Mouse (Mus musculus): ENCODE measurements around the gene Mpp1. TPM values are rescaled to one million over a fixed set of nuclear protein-coding genes. Genes with fewer than 3 reads are reported as not detected.
A peak's percentile ranks its signal among the peaks of the same experiment; 100 is the strongest.

The Mpp1 gene
- polyA plus RNA-seq, 1 experiment from 2014 or later = 69.6 TPM

- no peaks in the 10 kb centered on the region for H3K4me1 ChIP-seq (ENCODE audit: insufficient read depth)
- H3K36me3 ChIP-seq (ENCODE audit: insufficient read depth) = no peaks in the 10 kb centered on the region
- ATAC-seq (ENCODE audit: insufficient read depth) (no peak), DNase-seq (no peak)
- H3K27ac ChIP-seq (ENCODE audit: low read depth) = no peak overlapping the region
- H3K4me2 ChIP-seq = no peak overlapping the region
- no peaks in the 10 kb centered on the region for H3K27me3 ChIP-seq (ENCODE audit: insufficient read depth, low read length)
- no peaks in the 10 kb centered on the region for H3K9me3 ChIP-seq (ENCODE audit: low read depth, low read length)
- H3K9ac ChIP-seq = no peak overlapping the region
- no peak overlapping the region for H3K4me3 ChIP-seq (ENCODE audit: low read depth, low read length)
- no peak for TF ChIP-seq CTCF (IDR thresholded peaks at IDR 0.05; ENCODE audit: low read depth)
- 88% methylated on average over 2 of the region's 2 CpGs for WGBS
Observed at GRCm38 (mm10) chrX:75138182-75138581, 7.4 kb upstream of the Mpp1 start.

GRCm38 (mm10) chrX:75137729-75138128 is 6.9 kb upstream of the Mpp1 start:
- H3K4me1 ChIP-seq (ENCODE audit: insufficient read depth) = no peaks in the 10 kb centered on the region
- DNase-seq (no peak), ATAC-seq (ENCODE audit: insufficient read depth) (no peak)
- H3K4me2 ChIP-seq = no peak overlapping the region
- 72% methylated on average over 2 of the region's 2 CpGs for WGBS
- no peak for TF ChIP-seq CTCF (IDR thresholded peaks at IDR 0.05; ENCODE audit: low read depth)
- H3K9me3 ChIP-seq (ENCODE audit: low read depth, low read length) = no peaks in the 10 kb centered on the region
- no peaks in the 10 kb centered on the region for H3K27me3 ChIP-seq (ENCODE audit: insufficient read depth, low read length)
- H3K9ac ChIP-seq = no peak overlapping the region
- H3K36me3 ChIP-seq (ENCODE audit: insufficient read depth) = no peaks in the 10 kb centered on the region
- H3K4me3 ChIP-seq (ENCODE audit: low read depth, low read length) = no peak overlapping the region
- no peak overlapping the region for H3K27ac ChIP-seq (ENCODE audit: low read depth)

GRCm38 (mm10) chrX:75136938-75137337 is 6.1 kb upstream of the Mpp1 start:
- H3K27me3 ChIP-seq (ENCODE audit: insufficient read depth, low read length) = no peaks in the 10 kb centered on the region
- no peak for ATAC-seq (ENCODE audit: insufficient read depth)
- H3K9me3 ChIP-seq (ENCODE audit: low read depth, low read length) = no peaks in the 10 kb centered on the region
- no peak for DNase-seq
- H3K4me3 ChIP-seq (ENCODE audit: low read depth, low read length) = no peak overlapping the region
- H3K27ac ChIP-seq (ENCODE audit: low read depth) = no peak overlapping the region
- no peaks in the 10 kb centered on the region for H3K36me3 ChIP-seq (ENCODE audit: insufficient read depth)
- no peaks in the 10 kb centered on the region for H3K4me1 ChIP-seq (ENCODE audit: insufficient read depth)
- H3K9ac ChIP-seq = no peak overlapping the region
- TF ChIP-seq CTCF (IDR thresholded peaks at IDR 0.05; ENCODE audit: low read depth) = no peak
- no peak overlapping the region for H3K4me2 ChIP-seq

GRCm38 (mm10) chrX:75129474-75129873 is 1.3 kb downstream of the Mpp1 start:
- 50% methylated on average over 2 of the region's 2 CpGs for WGBS
- Histone ChIP-seq H3K9me3 (ENCODE audit: low read depth, low read length) (no peaks in the 10 kb centered on the region), H3K36me3 (ENCODE audit: insufficient read depth) (peaks cover 9% of the 10 kb centered on the region), H3K27ac (ENCODE audit: low read depth) (peak overlapping the region; percentile 42; the same call in 1 of the 2 replicates), H3K27me3 (ENCODE audit: insufficient read depth, low read length) (no peaks in the 10 kb centered on the region), H3K4me3 (ENCODE audit: low read depth, low read length) (peak overlapping the region; percentile 54), H3K4me1 (ENCODE audit: insufficient read depth) (no peaks in the 10 kb centered on the region), H3K4me2 (peak overlapping the region; percentile 54), H3K9ac (no peak overlapping the region)
- DNase-seq (no peak), ATAC-seq (ENCODE audit: insufficient read depth) (no peak)
- no peak for TF ChIP-seq CTCF (IDR thresholded peaks at IDR 0.05; ENCODE audit: low read depth)

DNA sequence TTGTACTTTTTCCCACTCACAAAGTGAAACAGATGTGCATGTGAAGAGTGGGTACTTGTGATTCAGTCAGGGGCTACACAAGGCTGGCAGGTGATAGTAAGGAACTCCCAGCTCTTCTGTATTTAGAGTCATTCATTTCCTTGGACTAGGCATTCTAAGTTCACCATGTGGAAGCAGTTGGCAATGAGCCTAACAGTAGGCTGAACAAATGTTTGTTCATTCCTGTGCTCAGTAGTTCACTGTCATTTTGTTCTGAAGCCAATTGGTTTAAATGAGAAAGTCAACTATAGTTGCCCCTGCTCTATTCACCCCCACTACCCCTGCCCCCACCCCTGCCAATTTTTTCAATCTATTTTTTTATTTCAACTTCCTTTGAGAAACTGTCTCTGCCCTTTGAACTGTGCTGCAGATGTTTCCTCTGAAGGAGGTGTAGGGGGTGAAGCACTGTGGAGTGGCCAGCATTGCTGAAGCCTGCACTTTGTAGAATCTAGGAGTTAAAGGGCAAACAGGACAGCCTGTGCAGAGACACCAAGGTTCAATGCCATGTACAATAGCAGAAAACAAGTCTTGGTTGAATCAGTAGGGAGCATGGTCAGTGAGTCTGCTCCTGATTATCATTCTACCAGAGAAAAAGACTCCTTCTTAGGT is 2.4 kb downstream of the Mpp1 start:
- ATAC-seq (ENCODE audit: insufficient read depth) (no peak), DNase-seq (peak; percentile 66)
- no peaks in the 10 kb centered on the region for H3K4me1 ChIP-seq (ENCODE audit: insufficient read depth)
- no peaks in the 10 kb centered on the region for H3K9me3 ChIP-seq (ENCODE audit: low read depth, low read length)
- no peaks in the 10 kb centered on the region for H3K27me3 ChIP-seq (ENCODE audit: insufficient read depth, low read length)
- peak overlapping the region; percentile 35 for H3K4me2 ChIP-seq
- TF ChIP-seq CTCF (IDR thresholded peaks at IDR 0.05; ENCODE audit: low read depth) = no peak
- peaks cover 12% of the 10 kb centered on the region for H3K36me3 ChIP-seq (ENCODE audit: insufficient read depth)
- no peak overlapping the region for H3K27ac ChIP-seq (ENCODE audit: low read depth)
- H3K9ac ChIP-seq = no peak overlapping the region
- no peak overlapping the region for H3K4me3 ChIP-seq (ENCODE audit: low read depth, low read length)

GRCm38 (mm10) chrX:75126893-75127292 is 3.9 kb downstream of the Mpp1 start:
- no peaks in the 10 kb centered on the region for H3K4me1 ChIP-seq (ENCODE audit: insufficient read depth)
- no peaks in the 10 kb centered on the region for H3K9me3 ChIP-seq (ENCODE audit: low read depth, low read length)
- peaks cover 17% of the 10 kb centered on the region for H3K36me3 ChIP-seq (ENCODE audit: insufficient read depth)
- H3K27ac ChIP-seq (ENCODE audit: low read depth) = no peak overlapping the region
- H3K4me2 ChIP-seq = no peak overlapping the region
- no peak for TF ChIP-seq CTCF (IDR thresholded peaks at IDR 0.05; ENCODE audit: low read depth)
- DNase-seq (no peak), ATAC-seq (ENCODE audit: insufficient read depth) (no peak)
- no peak overlapping the region for H3K4me3 ChIP-seq (ENCODE audit: low read depth, low read length)
- no peak overlapping the region for H3K9ac ChIP-seq
- H3K27me3 ChIP-seq (ENCODE audit: insufficient read depth, low read length) = no peaks in the 10 kb centered on the region

DNA sequence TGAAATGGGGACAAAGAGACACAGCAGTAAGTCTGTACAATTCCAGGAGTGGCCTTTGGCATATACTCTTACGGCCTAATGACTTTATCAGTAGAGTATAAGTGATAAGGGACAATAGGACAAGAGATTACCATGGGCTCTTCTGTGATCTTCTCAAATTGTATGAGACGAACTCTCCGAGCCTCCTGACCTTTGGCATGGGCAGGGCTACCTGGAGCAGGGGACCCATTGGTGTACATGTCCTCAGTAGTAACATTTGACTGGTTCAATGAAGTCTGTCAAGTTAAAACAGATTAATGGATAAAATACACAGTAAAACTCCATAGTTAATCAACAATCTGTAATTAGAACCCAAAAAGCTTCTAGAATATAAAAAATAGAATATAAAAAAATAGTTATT is 5.2 kb downstream of the Mpp1 start:
- peaks cover 21% of the 10 kb centered on the region for H3K36me3 ChIP-seq (ENCODE audit: insufficient read depth)
- no peaks in the 10 kb centered on the region for H3K9me3 ChIP-seq (ENCODE audit: low read depth, low read length)
- H3K27me3 ChIP-seq (ENCODE audit: insufficient read depth, low read length) = no peaks in the 10 kb centered on the region
- no peak overlapping the region for H3K4me2 ChIP-seq
- H3K27ac ChIP-seq (ENCODE audit: low read depth) = no peak overlapping the region
- WGBS = 77% methylated on average over 3 of the region's 3 CpGs
- H3K9ac ChIP-seq = no peak overlapping the region
- H3K4me1 ChIP-seq (ENCODE audit: insufficient read depth) = no peaks in the 10 kb centered on the region
- ATAC-seq (ENCODE audit: insufficient read depth) = no peak
- H3K4me3 ChIP-seq (ENCODE audit: low read depth, low read length) = no peak overlapping the region
- DNase-seq = no peak
- TF ChIP-seq CTCF (IDR thresholded peaks at IDR 0.05; ENCODE audit: low read depth) = no peak

DNA sequence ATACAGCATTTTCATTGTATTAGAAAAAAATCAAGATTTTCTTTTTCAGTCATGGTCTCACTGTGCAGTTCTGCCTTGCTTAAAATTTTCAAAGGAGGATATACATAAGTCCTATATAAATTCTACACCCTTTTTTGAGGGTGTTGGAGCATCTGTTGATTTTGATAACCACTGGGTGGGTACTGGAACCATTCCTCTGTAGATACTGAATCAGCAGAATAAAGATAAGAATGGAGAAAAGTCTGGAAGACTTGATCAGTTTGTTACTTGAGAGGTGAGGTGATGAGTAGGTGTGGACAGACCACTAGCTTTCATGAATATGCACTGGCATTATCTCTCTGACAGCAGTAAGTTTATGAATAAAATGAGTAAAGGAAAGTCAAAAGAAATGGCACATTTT is 15.3 kb downstream of the Mpp1 start:
- Histone ChIP-seq H3K27me3 (ENCODE audit: insufficient read depth, low read length) (no peaks in the 10 kb centered on the region), H3K4me2 (no peak overlapping the region), H3K9ac (no peak overlapping the region), H3K36me3 (ENCODE audit: insufficient read depth) (peaks cover 31% of the 10 kb centered on the region; the same call in 1 of the 2 replicates), H3K4me3 (ENCODE audit: low read depth, low read length) (no peak overlapping the region), H3K9me3 (ENCODE audit: low read depth, low read length) (no peaks in the 10 kb centered on the region), H3K27ac (ENCODE audit: low read depth) (no peak overlapping the region), H3K4me1 (ENCODE audit: insufficient read depth) (no peaks in the 10 kb centered on the region)
- DNase-seq (no peak), ATAC-seq (ENCODE audit: insufficient read depth) (no peak)
- TF ChIP-seq CTCF (IDR thresholded peaks at IDR 0.05; ENCODE audit: low read depth) = no peak
